28 mouse cellular contexts compared by ENCODE assay signal in genomic region chr15:12805071-12805470, GRCm38 (mm10). TPM values are rescaled to one million over a fixed set of nuclear protein-coding genes. Genes with fewer than 3 reads are reported as not detected.
DNase-seq lines count a peak whose midpoint lies in the region; ATAC-seq and TF ChIP-seq lines count a peak whose summit lies in the region.
"Had no signal": no experiment of that assay in that cellular context is flagged by ENCODE, and none has a peak within 500 bp of the region (broad histone marks: within the 10 kb centered on the region; RNA-seq: fewer than 3 reads in every experiment).

No protein-coding gene starts in this region.

- no peaks in the 10 kb centered on the region for H3K79me2 ChIP-seq in MEL (ENCODE audit: control insufficient read depth, insufficient read depth, low read length, poor library complexity)
- no peaks in the 10 kb centered on the region for H3K79me2 ChIP-seq in myocyte (ENCODE audit: control insufficient read depth, insufficient read depth)

- no peaks in the 10 kb centered on the region for H3K27me3 ChIP-seq in liver, embryonic 13.5 days
- H3K27me3 ChIP-seq in liver, postnatal 0 days (ENCODE audit: insufficient read depth, low read length) = no peaks in the 10 kb centered on the region
- H3K27me3 ChIP-seq in G1E (ENCODE audit: insufficient read depth, low read length) (no peaks in the 10 kb centered on the region), MEL (ENCODE audit: control insufficient read depth in 1 of 2, insufficient read depth in 2 of 2, low read length in 2 of 2) (no peaks in the 10 kb centered on the region), myocyte (ENCODE audit: control insufficient read depth, insufficient read depth, insufficient read length) (no peaks in the 10 kb centered on the region)
- H3K27me3 ChIP-seq: embryonic facial prominence, embryonic 13.5 days; forebrain, embryonic 13.5 days; heart, embryonic 12.5 days; heart, embryonic 15.5 days; hindbrain, embryonic 13.5 days had no signal

- TF ChIP-seq EP300 in liver, postnatal 0 days (IDR thresholded peaks at IDR 0.05; ENCODE audit: low read depth) = no peak
- no peak for TF ChIP-seq EP300 in MEL (IDR thresholded peaks at IDR 0.05; ENCODE audit: low read depth in 1 of 2, low read length in 2 of 2)

- no peak overlapping the region for H3ac ChIP-seq in myocyte (ENCODE audit: control insufficient read depth, insufficient read length)

- no peaks in the 10 kb centered on the region for H3K9me3 ChIP-seq in liver, embryonic 13.5 days (replicated peaks)
- H3K9me3 ChIP-seq in liver, postnatal 0 days (ENCODE audit: low read length) = no peaks in the 10 kb centered on the region
- H3K9me3 ChIP-seq in G1E (replicated peaks) (no peaks in the 10 kb centered on the region), MEL (replicated peaks; ENCODE audit: insufficient read depth, low read length) (no peaks in the 10 kb centered on the region)
- H3K9me3 ChIP-seq: embryonic facial prominence, embryonic 10.5 days; embryonic facial prominence, embryonic 13.5 days; forebrain, embryonic 13.5 days; heart, embryonic 12.5 days; heart, embryonic 15.5 days; hindbrain, embryonic 10.5 days; hindbrain, embryonic 13.5 days had no signal

- H3K4me2 ChIP-seq in liver, embryonic 13.5 days = no peak overlapping the region
- no peak overlapping the region for H3K4me2 ChIP-seq in liver, postnatal 0 days (ENCODE audit: low read depth, low read length)
- no peak overlapping the region for H3K4me2 ChIP-seq in myocyte (ENCODE audit: low read depth)
- H3K4me2 ChIP-seq: embryonic facial prominence, embryonic 13.5 days; forebrain, embryonic 13.5 days; heart, embryonic 12.5 days; heart, embryonic 15.5 days; hindbrain, embryonic 13.5 days had no signal

- H3K36me3 ChIP-seq in liver, embryonic 13.5 days = peaks cover 43% of the 10 kb centered on the region
- peaks cover 28% of the 10 kb centered on the region for H3K36me3 ChIP-seq in liver, postnatal 0 days (replicated peaks; ENCODE audit: insufficient read depth, low read length)
- H3K36me3 ChIP-seq in G1E (replicated peaks) (peaks cover 31% of the 10 kb centered on the region), MEL (ENCODE audit: control insufficient read depth in 1 of 2, insufficient read depth in 2 of 2, low read length in 2 of 2) (peaks cover 3 to 13% of the 10 kb centered on the region in 2 experiments; a peak in 3 of 4 replicates), myocyte (ENCODE audit: control insufficient read depth, insufficient read depth) (peaks cover 12% of the 10 kb centered on the region)

- ATAC-seq in liver, embryonic 13.5 days (ENCODE audit: low read depth) = peak; percentile 49; the same call in 1 of the 2 replicates
- ATAC-seq in liver, postnatal 0 days = no peak
- peak; percentile 88 for ATAC-seq in G1E (ENCODE audit: extremely low read depth, insufficient number of reproducible peaks, low FRiP score, poor library complexity, severe bottlenecking)
- ATAC-seq: forebrain, embryonic 13.5 days; forebrain, embryonic 16.5 days; hindbrain, embryonic 16.5 days had no signal

- TF ChIP-seq RAD21 in MEL (IDR thresholded peaks at IDR 0.05; ENCODE audit: low read depth, low read length) = no peak

- H3K4me3 ChIP-seq in liver, embryonic 13.5 days (replicated peaks) = no peak overlapping the region
- no peak overlapping the region for H3K4me3 ChIP-seq in liver, postnatal 0 days (ENCODE audit: low read depth, low read length)
- H3K4me3 ChIP-seq in G1E (ENCODE audit: low read depth, low read length) (peak overlapping the region; percentile 41; the same call in 1 of the 2 replicates), MEL (ENCODE audit: control insufficient read depth in 1 of 2, insufficient read depth in 1 of 2, low read depth in 2 of 2, low read length in 2 of 2) (no peak overlapping the region), myocyte (no peak overlapping the region)
- H3K4me3 ChIP-seq: embryonic facial prominence, embryonic 10.5 days; embryonic facial prominence, embryonic 13.5 days; erythroblast, embryonic 14.5 days; forebrain, embryonic 13.5 days; gastrocnemius, adult 2 months; heart, embryonic 12.5 days; heart, embryonic 15.5 days; hindbrain, embryonic 10.5 days; hindbrain, embryonic 13.5 days had no signal

- H3K9ac ChIP-seq in liver, embryonic 13.5 days = no peak overlapping the region
- no peak overlapping the region for H3K9ac ChIP-seq in liver, postnatal 0 days (replicated peaks)
- H3K9ac ChIP-seq in MEL (ENCODE audit: control insufficient read depth, low read depth, low read length, poor library complexity, severe bottlenecking) = no peak overlapping the region
- H3K9ac ChIP-seq: embryonic facial prominence, embryonic 13.5 days; forebrain, embryonic 13.5 days; heart, embryonic 12.5 days; heart, embryonic 15.5 days; hindbrain, embryonic 13.5 days had no signal

- H3K4me1 ChIP-seq in liver, embryonic 13.5 days (replicated peaks) = peaks cover 18% of the 10 kb centered on the region
- no peaks in the 10 kb centered on the region for H3K4me1 ChIP-seq in liver, postnatal 0 days (ENCODE audit: insufficient read depth)
- H3K4me1 ChIP-seq in G1E (ENCODE audit: insufficient read depth, low read depth, low read length) (peaks cover 50% of the 10 kb centered on the region), MEL (ENCODE audit: control insufficient read depth in 1 of 2, insufficient read depth in 2 of 2, low read length in 2 of 2) (peaks cover 0 to 5% of the 10 kb centered on the region in 2 experiments; a peak in 2 of 4 replicates)
- H3K4me1 ChIP-seq: embryonic facial prominence, embryonic 10.5 days; embryonic facial prominence, embryonic 13.5 days; forebrain, embryonic 13.5 days; hindbrain, embryonic 10.5 days; hindbrain, embryonic 13.5 days had no signal

- WGBS in liver, embryonic 13.5 days (ENCODE audit: insufficient replicate concordance) = 56% methylated on average over 4 of the region's 4 CpGs
- WGBS in liver, postnatal 0 days (ENCODE audit: insufficient replicate concordance) = 69% methylated on average over 4 of the region's 4 CpGs

- no peak overlapping the region for H3K27ac ChIP-seq in liver, embryonic 13.5 days
- no peak overlapping the region for H3K27ac ChIP-seq in liver, postnatal 0 days (ENCODE audit: low read depth)
- no peak overlapping the region for H3K27ac ChIP-seq in MEL (ENCODE audit: control insufficient read depth, low read depth, low read length)
- H3K27ac ChIP-seq: embryonic facial prominence, embryonic 10.5 days; embryonic facial prominence, embryonic 13.5 days; forebrain, embryonic 13.5 days; gastrocnemius, adult 2 months; heart, embryonic 15.5 days; hindbrain, embryonic 10.5 days; hindbrain, embryonic 13.5 days had no signal

- TF ChIP-seq POLR2A in MEL (IDR thresholded peaks at IDR 0.05; ENCODE audit: control insufficient read depth in 1 of 2, insufficient read depth in 1 of 2, low read depth in 1 of 2, low read length in 2 of 2, poor library complexity in 1 of 2) (0 out of 4 replicates have a peak, but pooled peaks of 1 of the 2 experiments have one; percentile 6), myocyte (IDR thresholded peaks at IDR 0.05; ENCODE audit: insufficient read length, low read depth) (no peak)

- DNase-seq in liver, embryonic 13.5 days = peak; percentile 73
- no peak for DNase-seq in liver, postnatal 0 days
- DNase-seq in G1E (ENCODE audit: low spot score) (peak; percentile 29), MEL (ENCODE audit: low read depth, low spot score) (no peak)
- no peak for DNase-seq in cerebellum, postnatal 36 days
- DNase-seq: adrenal gland, adult 2 months; adrenal gland, postnatal 14 days; cerebellum, adult 11 months; cerebellum, adult 2 months; cerebellum, adult 9-11 months; cerebellum, postnatal 25 days; embryo, embryonic 11 days; gastrocnemius, adult 2 months; gastrocnemius, postnatal 25 days; heart, adult 18-20 months; heart, postnatal 10 days; heart, postnatal 36 days had no signal

- no peak for TF ChIP-seq CTCF in liver, postnatal 0 days (IDR thresholded peaks at IDR 0.05; ENCODE audit: low read depth)
- TF ChIP-seq CTCF in G1E (IDR thresholded peaks at IDR 0.05; ENCODE audit: low read depth, low read length) (no peak), MEL (IDR thresholded peaks at IDR 0.05 in 2 of 3, conservative IDR thresholded peaks at IDR 0.05 in 1 of 3; ENCODE audit: control insufficient read depth in 1 of 3, insufficient read depth in 1 of 3, low read depth in 2 of 3, low read length in 3 of 3, poor library complexity in 1 of 3, severe bottlenecking in 1 of 3) (no peak)

TF ChIP-seq in MEL, 35 proteins besides CTCF, POLR2A, EP300 and RAD21:
- TF ChIP-seq POLR2AphosphoS2 (IDR thresholded peaks at IDR 0.05; ENCODE audit: low read length) (peak; percentile 48; the same call in 1 of the 2 replicates), HCFC1 (IDR thresholded peaks at IDR 0.05; ENCODE audit: low read depth, low read length) (no peak)

TF ChIP-seq in myocyte, 11 proteins besides CTCF, POLR2A, EP300 and RAD21:
- TF ChIP-seq POLR2AphosphoS2 (IDR thresholded peaks at IDR 0.05; ENCODE audit: insufficient read length, low read depth) (peak; percentile 41), SRF (IDR thresholded peaks at IDR 0.05; ENCODE audit: control insufficient read depth, insufficient read length, low read depth) (no peak)

RNA-seq across cellular contexts. Expression of gene 6030458C11Rik, which starts 19.4 kb away (rescaled TPM):
- 32.4 and 35.8 TPM in 2 replicates for polyA plus RNA-seq in liver, embryonic 13.5 days (2015; fragmentation: Nextera tagmentation; extraction: Ambion mirVana)
- polyA plus RNA-seq in liver, postnatal 0 days (2015; fragmentation: Nextera tagmentation; extraction: Ambion mirVana) = 18.9 and 19.5 TPM in 2 replicates
- total RNA-seq in G1E (2014; fragmentation: Nextera tagmentation) (67.4 and 79.3 TPM in 2 replicates), G1E (2017) (54.4 and 57.8 TPM in 2 replicates), MEL (2012; rRNA removed) (16.7 and 21.9 TPM in 2 replicates)
- polyA plus RNA-seq in G1E (2012) (13.8 and 16.7 TPM in 2 replicates), MEL (2012; ENCODE audit: insufficient read depth in 1 of 2, insufficient read length in 2 of 2, low read depth in 1 of 2, low replicate concordance in 2 of 2, missing spikeins in 1 of 2) (10 to 100 TPM in 1 of 2 experiments, not detected in 1; 25.7 TPM), myocyte (2012; fragmentation: generic; extraction: Trizol) (12.7 TPM)

RNA-seq across cellular contexts. Expression of gene Drosha, which starts 19.5 kb away (rescaled TPM):
- 14.3 and 20.4 TPM in 2 replicates for polyA plus RNA-seq in liver, embryonic 13.5 days (2015; fragmentation: Nextera tagmentation; extraction: Ambion mirVana)
- 4.5 and 5.2 TPM in 2 replicates for polyA plus RNA-seq in liver, postnatal 0 days (2015; fragmentation: Nextera tagmentation; extraction: Ambion mirVana)
- 124 and 132 TPM in 2 replicates for total RNA-seq in G1E (2014; fragmentation: Nextera tagmentation)
- 30.0 and 30.6 TPM in 2 replicates for total RNA-seq in G1E (2017)
- 366 and 422 TPM in 2 replicates for polyA plus RNA-seq in G1E (2012)
- 42.0 and 43.3 TPM in 2 replicates for total RNA-seq in MEL (2012; rRNA removed)
- polyA plus RNA-seq in MEL (2012; ENCODE audit: insufficient read depth in 1 of 2, insufficient read length in 2 of 2, low read depth in 1 of 2, low replicate concordance in 2 of 2, missing spikeins in 1 of 2) = 100 to 1,000 TPM in 1 of 2 experiments, 10 to 100 TPM in 1; 96.9 to 482 TPM
- 40.4 TPM for polyA plus RNA-seq in myocyte (2012; fragmentation: generic; extraction: Trizol)

Comparison
In these comparisons a context has a peak if more than half of its experiments do, and no peak if none do; other contexts are left out.
1. DNase-seq: peak in liver, embryonic 13.5 days (single experiment) and G1E (single experiment); none in liver, postnatal 0 days (single experiment), MEL (single experiment) and cerebellum, postnatal 36 days (0 of 2).